Mouse (Mus musculus) intestine, embryonic 14.5 days (tissue): ENCODE results near the gene Nf1. TPM values are rescaled to one million over a fixed set of nuclear protein-coding genes. Genes with fewer than 3 reads are reported as not detected.

Experiments used
- ATAC-seq: fragments of 200-750 bp; cut with Nextera tagmentation; replicated peaks from 2 replicates; pipeline ENCODE4 v1.8.0; 2017; ENCODE audit warnings: low read depth, moderate number of reproducible peaks, moderate TSS enrichment, moderate library complexity; ENCODE audit not compliant: low FRiP score, low TSS enrichment
- DNase-seq: peaks from one replicate; pipeline ENCODE4 v3.0.0-alpha.2; 2018; ENCODE audit warnings: low spot score
- H3K27ac ChIP-seq: fragments of 300-500 bp; sonication (generic); 2 replicates; pipeline ENCODE4 v1.5.1; 2014; ENCODE audit warnings: low read depth, mild to moderate bottlenecking, control low read depth
- H3K27me3 ChIP-seq: fragments of 300-500 bp; sonication (generic); replicated peaks from 2 replicates; pipeline ENCODE4 v1.6.1; 2014; ENCODE audit warnings: low read length, control low read depth; ENCODE audit not compliant: control insufficient read depth, insufficient read depth
- H3K36me3 ChIP-seq: fragments of 300-500 bp; sonication (generic); 2 replicates; pipeline ENCODE4 v1.6.1; 2014; ENCODE audit warnings: low read length, control low read depth; ENCODE audit not compliant: control insufficient read depth, insufficient read depth
- H3K4me1 ChIP-seq: fragments of 300-500 bp; sonication (generic); replicated peaks from 2 replicates; pipeline ENCODE4 v1.6.1; 2014; ENCODE audit warnings: low read length, control low read depth, mixed read lengths; ENCODE audit not compliant: control insufficient read depth, insufficient read depth
- H3K4me2 ChIP-seq: fragments of 300-500 bp; sonication (generic); 2 replicates; pipeline ENCODE4 v1.6.1; 2014; ENCODE audit warnings: low read length
- H3K4me3 ChIP-seq: fragments of 300-500 bp; sonication (generic); 2 replicates; pipeline ENCODE4 v1.5.1; 2014; ENCODE audit warnings: low read depth, low read length, control low read depth, mixed read lengths
- H3K9ac ChIP-seq: fragments of 300-500 bp; sonication (generic); 2 replicates; pipeline ENCODE4 v1.6.1; 2014; ENCODE audit warnings: mild to moderate bottlenecking, low read length
- H3K9me3 ChIP-seq: fragments of 300-500 bp; sonication (generic); 2 replicates; pipeline ENCODE4 v1.6.1; 2016; ENCODE audit warnings: low read length, control low read depth; ENCODE audit not compliant: control insufficient read depth
- WGBS: fragments of 180-500 bp; shearing (Covaris S2); extraction: QIAGEN DNeasy Blood & Tissue Kit; methylation state at CpG from one replicate; pipeline ENCODE4 v1.1.7; 2014; 5-methylcytosine and 5-hydroxymethylcytosine counted together
- polyA plus RNA-seq: library from polyadenylated mRNA; unstranded; fragments of >200 nt; fragmentation: Nextera tagmentation; extraction: Ambion mirVana; gene quantifications from 2 replicates; pipeline ENCODE4 v1.2.1, GENCODE M21; 2014

The Nf1 gene
- polyA plus RNA-seq, 1 experiment from 2014 or later = 10.0 TPM

DNA sequence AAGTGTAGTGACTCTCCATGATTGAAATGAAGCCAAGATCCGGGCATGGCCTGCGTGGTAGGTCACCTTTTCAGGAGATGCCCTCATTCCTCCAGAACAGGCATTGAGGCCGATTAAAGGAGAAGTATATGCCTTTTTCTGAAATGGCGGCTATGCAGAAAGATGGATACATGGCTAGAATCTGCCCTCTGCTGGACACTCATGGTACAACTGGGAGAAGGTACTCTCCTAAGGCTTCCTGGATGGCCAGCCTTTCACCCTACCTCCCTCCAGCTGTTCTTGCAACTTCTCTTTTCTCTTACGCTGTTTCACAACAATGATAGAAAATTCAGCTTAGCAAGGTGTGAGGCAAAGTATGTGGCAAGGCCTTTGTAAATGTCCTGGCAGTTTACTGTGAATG, 238.2 kb downstream of the Nf1 start:
- 55% methylated on average over 5 of the region's 5 CpGs for WGBS

GRCm38 (mm10) chr11:79580660-79581059, 241.2 kb downstream of the Nf1 start:
- H3K4me2 ChIP-seq = no peak overlapping the region
- no peak overlapping the region for H3K27ac ChIP-seq
- ATAC-seq (no peak), DNase-seq (no peak)
- peaks cover 25% of the 10 kb centered on the region for H3K36me3 ChIP-seq
- no peaks in the 10 kb centered on the region for H3K27me3 ChIP-seq
- no peak overlapping the region for H3K9ac ChIP-seq
- H3K4me3 ChIP-seq = no peak overlapping the region
- no peaks in the 10 kb centered on the region for H3K4me1 ChIP-seq
- H3K9me3 ChIP-seq = no peaks in the 10 kb centered on the region
- 53% methylated on average over 4 of the region's 4 CpGs for WGBS

More for the DNA sequence above, 238.2 kb downstream of the Nf1 start:
- no peak overlapping the region for H3K4me2 ChIP-seq
- H3K27ac ChIP-seq = no peak overlapping the region
- no peaks in the 10 kb centered on the region for H3K4me1 ChIP-seq
- H3K9ac ChIP-seq = no peak overlapping the region
- peak; percentile 83 for DNase-seq
- peaks cover 46% of the 10 kb centered on the region for H3K36me3 ChIP-seq
- H3K4me3 ChIP-seq = no peak overlapping the region
- H3K9me3 ChIP-seq = no peaks in the 10 kb centered on the region
- ATAC-seq = no peak
- no peaks in the 10 kb centered on the region for H3K27me3 ChIP-seq

DNA sequence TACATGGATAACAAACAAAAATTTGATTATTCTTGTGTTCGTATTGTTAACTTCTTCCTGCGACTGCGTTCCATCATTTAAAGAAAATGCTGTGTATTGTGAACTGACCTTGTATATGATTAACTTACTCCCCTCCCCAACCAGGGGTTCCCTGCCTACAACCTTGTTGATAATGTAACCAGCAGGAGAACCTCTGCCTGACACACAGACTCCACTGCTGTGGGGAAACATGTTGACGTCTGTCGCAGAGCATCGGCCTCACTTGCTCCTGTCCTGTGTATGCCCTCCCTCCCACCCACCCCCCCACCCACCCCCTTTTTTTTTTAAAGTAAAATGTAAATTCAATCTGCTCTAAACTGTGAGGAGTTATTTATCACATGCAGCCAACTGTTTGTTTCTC, 241.8 kb downstream of the Nf1 start:
- Histone ChIP-seq H3K4me1 (no peaks in the 10 kb centered on the region), H3K27ac (no peak overlapping the region), H3K9ac (no peak overlapping the region), H3K4me3 (no peak overlapping the region), H3K4me2 (no peak overlapping the region), H3K27me3 (no peaks in the 10 kb centered on the region), H3K36me3 (peaks cover 24% of the 10 kb centered on the region), H3K9me3 (no peaks in the 10 kb centered on the region)
- WGBS = 65% methylated on average over 6 of the region's 6 CpGs
- ATAC-seq (no peak), DNase-seq (no peak)

- DNase-seq = peak; percentile 74
- Histone ChIP-seq H3K4me2 (no peak overlapping the region), H3K27ac (no peak overlapping the region), H3K4me3 (no peak overlapping the region), H3K27me3 (peaks cover 8% of the 10 kb centered on the region), H3K9me3 (no peaks in the 10 kb centered on the region), H3K9ac (no peak overlapping the region), H3K36me3 (peaks cover 9% of the 10 kb centered on the region; the same call in 1 of the 2 replicates), H3K4me1 (no peaks in the 10 kb centered on the region)
- WGBS = 10% methylated on average over 5 of the region's 5 CpGs
- peak; percentile 39; the same call in 1 of the 2 replicates for ATAC-seq
These were observed 244.7 kb downstream of the Nf1 start for GRCm38 (mm10) chr11:79584191-79584590.

- H3K4me1 ChIP-seq = peaks cover 6% of the 10 kb centered on the region; the same call in 1 of the 2 replicates
- no peak overlapping the region for H3K9ac ChIP-seq
- DNase-seq (no peak), ATAC-seq (no peak)
- H3K36me3 ChIP-seq = no peaks in the 10 kb centered on the region
- peaks cover 50% of the 10 kb centered on the region for H3K27me3 ChIP-seq
- no peaks in the 10 kb centered on the region for H3K9me3 ChIP-seq
- no peak overlapping the region for H3K4me3 ChIP-seq
- H3K4me2 ChIP-seq = no peak overlapping the region
- WGBS = 51% methylated on average over 14 of the region's 14 CpGs
- H3K27ac ChIP-seq = no peak overlapping the region
These were observed 250.0 kb downstream of the Nf1 start for GRCm38 (mm10) chr11:79589317-79590075.

- peak within 1 kb of the TSS; percentile 95 for H3K4me2 ChIP-seq
- no peaks in the 10 kb centered on the region for H3K36me3 ChIP-seq
- peak; percentile 47 for ATAC-seq
- H3K27ac ChIP-seq = no peak within 1 kb of the TSS
- no peak for DNase-seq
- peaks cover 6% of the 10 kb centered on the region; the same call in 1 of the 2 replicates for H3K4me1 ChIP-seq
- peaks cover 50% of the 10 kb centered on the region for H3K27me3 ChIP-seq
- no peaks in the 10 kb centered on the region for H3K9me3 ChIP-seq
- H3K9ac ChIP-seq = 0 out of 2 replicates have a peak within 1 kb of the TSS, but pooled peaks have one; percentile 36
- H3K4me3 ChIP-seq = peak within 1 kb of the TSS; percentile 53
- 2% methylated on average over 81 of the region's 98 CpGs for WGBS
These were observed 251.4 kb downstream of the Nf1 start, which contains the start of gene Rab11fip4 for GRCm38 (mm10) chr11:79590664-79591590. Gene Rab11fip4, plus strand, starts transcription at chr11:79591212.

DNA sequence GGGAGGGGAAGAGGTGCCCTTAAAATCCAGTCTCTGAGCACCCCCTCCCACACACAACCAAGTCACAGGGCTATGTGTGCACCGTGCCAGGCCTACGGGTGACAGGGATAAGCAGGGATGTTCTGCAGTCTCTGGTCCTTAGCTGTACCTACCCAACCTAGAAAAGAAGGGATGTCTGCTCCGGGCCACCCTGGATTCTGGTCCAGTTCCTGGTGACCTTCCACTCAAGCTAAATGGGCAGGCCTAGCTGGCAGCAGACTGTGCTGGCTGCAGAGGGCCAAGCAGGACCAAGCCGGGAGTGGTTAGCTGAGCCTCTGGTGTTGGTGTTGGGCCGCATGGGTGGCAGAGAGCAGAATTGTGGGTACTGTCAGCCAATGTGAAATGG, 252.1 kb downstream of the Nf1 start:
- DNase-seq (no peak), ATAC-seq (no peak)
- no peak overlapping the region for H3K27ac ChIP-seq
- H3K27me3 ChIP-seq = peaks cover 50% of the 10 kb centered on the region
- 35% methylated on average over 5 of the region's 5 CpGs for WGBS
- peak overlapping the region; percentile 95 for H3K4me2 ChIP-seq
- H3K9me3 ChIP-seq = no peaks in the 10 kb centered on the region
- peaks cover 6% of the 10 kb centered on the region; the same call in 1 of the 2 replicates for H3K4me1 ChIP-seq
- no peaks in the 10 kb centered on the region for H3K36me3 ChIP-seq
- H3K9ac ChIP-seq = no peak overlapping the region
- H3K4me3 ChIP-seq = peak overlapping the region; percentile 53

DNA sequence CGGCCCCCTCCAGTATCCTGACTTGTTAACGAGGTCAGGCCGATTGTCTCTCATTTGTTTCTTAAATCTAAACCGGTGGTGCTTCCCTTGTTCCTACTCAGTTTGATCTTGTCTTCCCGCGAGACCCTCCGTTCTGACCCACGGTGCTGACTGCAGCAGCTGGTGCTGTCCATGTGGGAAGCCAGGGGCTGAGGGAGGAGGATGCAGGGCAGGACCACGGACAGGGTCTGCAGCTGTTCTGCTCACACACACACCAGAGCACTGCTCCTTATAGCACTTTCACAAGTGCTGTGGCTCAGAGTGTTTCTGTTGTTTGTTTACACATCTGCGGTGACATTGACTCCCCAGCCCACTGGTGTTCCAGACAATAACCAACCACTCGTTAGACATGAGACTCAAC, 254.0 kb downstream of the Nf1 start:
- no peak overlapping the region for H3K4me2 ChIP-seq
- H3K36me3 ChIP-seq = no peaks in the 10 kb centered on the region
- DNase-seq = peak; percentile 79
- no peaks in the 10 kb centered on the region for H3K9me3 ChIP-seq
- H3K27me3 ChIP-seq = peaks cover 48% of the 10 kb centered on the region
- H3K4me3 ChIP-seq = no peak overlapping the region
- H3K9ac ChIP-seq = no peak overlapping the region
- H3K4me1 ChIP-seq = peaks cover 6% of the 10 kb centered on the region; the same call in 1 of the 2 replicates
- H3K27ac ChIP-seq = no peak overlapping the region
- ATAC-seq = no peak
- 32% methylated on average over 11 of the region's 11 CpGs for WGBS
